Mouse (Mus musculus) CD8-positive naive resting alpha-beta T cell, adult 57 days (primary cell): Measurements from ENCODE around the gene Lrrc4. TPM values are rescaled to one million over a fixed set of nuclear protein-coding genes. Genes with fewer than 3 reads are reported as not detected.

Source experiments
- total RNA-seq: library from RNA; stranded (reverse); gene quantifications from one replicate; pipeline ENCODE4 v1.2.4, GENCODE M21; 2023

Gene Lrrc4
- not detected for total RNA-seq

GRCm38 (mm10) chr6:28831011-28831853 lies at the start of gene Lrrc4:
Lrrc4 (minus strand) TSS chr6:28831747.

Other genes starting within 250 kb of the Lrrc4 start
- gene Lep, start 228.5 kb upstream of the Lrrc4 start, total RNA-seq, result not detected